19 mouse cellular contexts compared by ENCODE assay signal in the genomic region with DNA sequence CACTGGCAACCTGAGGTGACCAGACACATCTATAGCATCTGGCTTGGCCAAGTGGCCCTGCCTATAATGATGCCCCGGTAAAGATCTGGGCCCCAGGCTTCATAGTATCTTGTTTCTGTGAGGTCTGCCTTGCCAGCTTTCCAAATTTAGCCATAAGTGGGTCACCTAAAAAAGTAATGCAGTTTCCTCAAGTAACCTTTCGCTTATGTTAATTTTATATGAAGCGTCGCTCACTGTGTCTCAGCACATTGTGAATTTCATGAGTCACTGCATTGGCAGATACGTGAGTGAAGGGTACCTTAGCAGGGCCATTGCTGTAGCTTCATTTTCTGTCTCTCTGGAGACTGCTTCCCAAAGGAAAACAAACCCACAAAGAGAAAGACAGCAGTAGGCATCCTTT.
DNase-seq lines count a peak whose midpoint lies in the region; ATAC-seq lines count a peak whose summit lies in the region.
"Had no signal": no experiment of that assay in that cellular context is flagged by ENCODE, and none has a peak within 500 bp of the region (broad histone marks: within the 10 kb centered on the region; RNA-seq: fewer than 3 reads in every experiment).

No protein-coding gene starts in this region.

- no peak for DNase-seq in frontal cortex, postnatal 10 days (ENCODE audit: low spot score in 2 of 2)
- DNase-seq in left cerebral cortex, adult 18-20 months (ENCODE audit: low spot score in 2 of 2), result peak; percentile 21 to 33
- DNase-seq in left cerebral cortex, postnatal 10 days (ENCODE audit: extremely low spot score in 1 of 2, low spot score in 2 of 2), result no peak
- peak; percentile 65 for DNase-seq in right cerebral cortex, adult 18-20 months
- no peak for DNase-seq in right cerebral cortex, postnatal 25 days
- DNase-seq in thymus, postnatal 14 days, result no peak
- DNase-seq: adrenal gland, postnatal 14 days; heart, postnatal 10 days; kidney, adult 9 months; kidney, postnatal 25 days; liver, embryonic 13.5 days; lung, adult 18-20 months; lung, postnatal 4 days had no signal

- intact Hi-C loops in left cerebral cortex, postnatal 10 days (cut with DNase I), result no loop called here

- ATAC-seq in frontal cortex, adult (ENCODE audit: low TSS enrichment), result peak; percentile 93
- ATAC-seq: CD4-positive, CD25-positive, alpha-beta regulatory T cell, adult 4 months; forebrain, embryonic 15.5 days; intestine, postnatal 0 days; lung, postnatal 0 days; midbrain, embryonic 13.5 days had no signal

Comparison
In these comparisons a context has a peak if more than half of its experiments do, and no peak if none do; other contexts are left out.
1. DNase-seq: peak in left cerebral cortex, adult 18-20 months (2 of 2) and right cerebral cortex, adult 18-20 months (single experiment); none in frontal cortex, postnatal 10 days (0 of 2), left cerebral cortex, postnatal 10 days (0 of 2), right cerebral cortex, postnatal 25 days (single experiment) and thymus, postnatal 14 days (single experiment).